Mouse (Mus musculus) ovary, adult 18-20 months (tissue): ENCODE results near the gene Adamts7.

Source experiments
- DNase-seq: peaks from one replicate; pipeline ENCODE4 v3.0.0; 2022; ENCODE audit warnings: low spot score, mixed read lengths

Adamts7 gene

GRCm38 (mm10) chr9:90198531-90199449 is 35.9 kb downstream of the Adamts7 start:
- peak; percentile 29 for DNase-seq

DNA sequence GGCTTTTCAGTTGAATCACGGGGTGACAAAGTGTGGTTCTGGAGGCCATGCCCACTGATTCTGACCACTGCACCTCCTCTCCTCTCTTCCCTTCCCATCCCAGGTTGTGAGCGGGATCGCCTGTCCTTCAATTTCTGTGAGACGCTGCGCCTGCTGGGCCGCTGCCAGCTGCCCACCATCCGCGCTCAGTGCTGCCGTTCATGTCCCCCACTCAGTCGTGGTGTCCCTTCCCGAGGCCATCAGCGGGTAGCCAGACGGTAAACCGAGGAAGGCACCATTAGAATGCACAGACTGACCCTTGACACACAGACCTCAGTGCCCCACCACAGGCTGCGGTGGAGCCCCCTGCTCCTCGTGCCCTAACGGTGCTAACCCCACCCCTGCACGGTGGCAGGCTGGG is 36.7 kb downstream of the Adamts7 start:
- no peak for DNase-seq

DNA sequence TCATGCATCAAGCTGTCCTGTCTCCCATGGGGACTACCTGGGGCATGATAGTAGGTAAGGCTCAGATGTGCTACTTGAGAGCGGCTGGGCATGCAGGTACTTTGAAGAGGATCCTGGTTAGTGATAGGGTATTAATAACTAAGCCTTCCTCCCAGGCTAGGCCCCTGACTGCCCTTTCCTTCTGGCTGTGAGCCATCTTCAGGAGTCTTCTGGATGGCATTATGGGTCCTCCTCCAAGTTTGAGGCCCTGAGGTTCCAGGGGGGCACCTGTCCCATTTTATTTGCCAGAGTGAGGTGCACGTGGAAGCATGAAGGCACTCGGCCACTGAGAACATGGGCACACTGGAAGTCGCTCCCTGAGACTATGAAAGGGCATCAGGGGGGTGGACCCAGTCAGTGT is 37.6 kb downstream of the Adamts7 start:
- DNase-seq: no peak

DNA sequence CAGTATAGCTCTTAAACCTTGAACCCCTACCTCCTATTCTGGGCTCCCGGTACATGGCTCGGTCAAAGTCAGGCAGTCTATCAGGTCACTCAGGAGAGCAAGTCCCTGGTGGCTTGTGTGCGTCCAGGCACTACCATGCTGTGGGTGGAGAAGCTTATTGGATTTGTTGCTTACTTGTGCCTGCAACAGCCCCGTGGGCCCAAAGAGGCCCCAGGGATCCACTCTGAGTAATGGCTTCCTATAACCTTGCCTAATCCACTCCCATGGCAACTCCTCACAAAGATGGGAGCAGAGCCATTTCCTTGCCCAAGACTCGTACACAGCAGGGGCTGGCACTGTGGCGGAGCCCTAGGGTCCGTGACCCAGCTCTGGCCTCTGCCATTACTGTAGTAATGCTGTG is 38.2 kb downstream of the Adamts7 start:
- no peak for DNase-seq

DNA sequence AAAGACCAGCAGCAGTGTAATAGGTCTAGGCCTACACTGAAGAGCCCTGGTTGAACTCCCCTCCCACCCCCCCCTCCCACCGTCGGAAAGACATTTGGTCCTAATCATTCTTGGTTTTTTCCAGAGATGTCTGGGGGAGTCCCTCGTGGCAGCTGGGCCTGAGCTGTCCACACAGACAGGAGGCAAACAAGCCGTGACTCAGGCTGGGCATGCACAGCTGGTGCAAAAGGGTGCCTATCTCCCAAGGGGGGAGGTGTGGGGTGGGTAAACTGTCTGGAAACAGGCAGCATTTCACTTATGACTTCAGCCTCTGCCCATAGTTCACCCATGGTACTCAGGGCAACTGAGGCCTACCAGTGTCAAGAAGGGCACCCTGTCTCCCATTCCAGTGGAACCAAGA is 38.7 kb downstream of the Adamts7 start:
- no peak for DNase-seq

DNA sequence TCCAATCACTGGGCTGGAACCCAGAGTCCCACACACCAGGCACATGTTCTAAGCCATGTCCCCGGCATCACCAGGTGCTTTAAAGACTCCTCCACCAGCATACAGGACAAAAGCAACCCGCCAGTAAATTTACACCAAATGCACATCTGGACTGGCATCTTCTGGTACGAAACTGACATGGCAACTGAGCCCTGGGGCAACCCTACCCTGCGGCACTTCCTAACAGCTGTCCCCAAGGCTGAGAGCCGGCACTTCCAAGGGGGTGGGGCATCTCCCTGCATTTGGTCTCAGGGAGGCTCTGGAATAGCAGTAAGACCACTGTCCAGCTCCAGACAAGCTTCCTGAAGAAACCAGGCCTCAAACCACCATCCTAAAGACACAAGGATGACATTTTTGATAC is 40.4 kb downstream of the Adamts7 start:
- no peak for DNase-seq

- no peak for DNase-seq
Observed at GRCm38 (mm10) chr9:90204396-90204915, 41.6 kb downstream of the Adamts7 start.

DNA sequence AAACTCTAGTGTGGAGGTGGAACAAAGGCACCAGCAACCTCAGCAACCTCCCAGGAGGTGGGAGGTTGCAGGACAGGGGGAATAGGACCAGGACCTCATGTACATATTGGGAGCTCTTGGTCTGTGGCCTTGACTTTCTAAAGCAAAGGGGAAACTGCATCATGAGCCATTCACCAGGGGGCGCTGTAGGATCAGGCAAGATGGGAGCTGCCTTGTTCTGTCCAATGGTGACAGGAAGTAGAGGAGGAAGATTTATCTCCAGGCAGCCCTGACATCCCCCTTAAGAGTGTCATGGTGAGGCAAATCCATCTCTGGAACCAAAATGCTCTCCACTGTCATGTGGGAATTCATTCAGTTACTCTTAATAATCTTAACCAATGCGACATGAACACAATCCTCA is 43.6 kb downstream of the Adamts7 start:
- peak; percentile 31 for DNase-seq

GRCm38 (mm10) chr9:90207808-90208207 is 44.9 kb downstream of the Adamts7 start:
- DNase-seq: no peak

- no peak for DNase-seq
Observed at GRCm38 (mm10) chr9:90208655-90209054, 45.8 kb downstream of the Adamts7 start.

GRCm38 (mm10) chr9:90213127-90213526 is 50.3 kb downstream of the Adamts7 start:
- no peak for DNase-seq

GRCm38 (mm10) chr9:90216259-90217001 is 53.6 kb downstream of the Adamts7 start:
- no peak for DNase-seq

GRCm38 (mm10) chr9:90217501-90217900 is 54.6 kb downstream of the Adamts7 start:
- DNase-seq: no peak

GRCm38 (mm10) chr9:90222275-90222674 is 59.4 kb downstream of the Adamts7 start:
- DNase-seq: no peak

DNA sequence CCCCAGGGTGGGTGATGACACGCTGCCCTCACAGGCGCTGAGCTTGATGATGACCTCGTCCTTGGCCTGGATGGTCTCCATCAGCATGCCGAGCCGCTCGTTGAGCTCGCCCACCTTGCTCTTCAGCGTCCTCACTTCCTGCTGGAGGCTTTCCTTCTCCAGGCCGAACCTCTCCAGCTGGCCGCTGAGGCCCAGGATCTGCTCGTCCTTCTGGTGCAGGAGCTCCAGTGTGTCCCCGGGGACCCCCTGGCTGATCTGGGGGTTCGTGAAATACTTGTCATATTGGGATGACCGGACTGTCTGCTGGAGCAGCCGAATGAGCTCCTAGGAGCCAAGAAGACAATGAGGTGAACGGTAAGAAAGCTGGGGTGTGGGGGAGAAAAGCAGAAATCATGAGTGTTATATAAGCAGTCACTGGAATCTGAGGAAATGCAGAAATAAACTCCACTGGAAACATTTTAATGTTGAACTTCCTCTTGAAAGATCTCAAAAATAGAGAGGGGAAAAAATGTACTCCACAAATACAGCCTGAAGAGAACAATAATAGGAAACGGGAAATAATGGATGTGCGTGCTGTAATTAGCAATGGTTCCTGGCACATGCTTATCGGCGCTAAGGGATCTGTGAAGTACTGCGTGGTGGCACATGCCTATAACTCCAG is 63.3 kb downstream of the Adamts7 start:
- no peak for DNase-seq

- no peak for DNase-seq
Observed at GRCm38 (mm10) chr9:90226742-90227096, 63.9 kb downstream of the Adamts7 start.

DNA sequence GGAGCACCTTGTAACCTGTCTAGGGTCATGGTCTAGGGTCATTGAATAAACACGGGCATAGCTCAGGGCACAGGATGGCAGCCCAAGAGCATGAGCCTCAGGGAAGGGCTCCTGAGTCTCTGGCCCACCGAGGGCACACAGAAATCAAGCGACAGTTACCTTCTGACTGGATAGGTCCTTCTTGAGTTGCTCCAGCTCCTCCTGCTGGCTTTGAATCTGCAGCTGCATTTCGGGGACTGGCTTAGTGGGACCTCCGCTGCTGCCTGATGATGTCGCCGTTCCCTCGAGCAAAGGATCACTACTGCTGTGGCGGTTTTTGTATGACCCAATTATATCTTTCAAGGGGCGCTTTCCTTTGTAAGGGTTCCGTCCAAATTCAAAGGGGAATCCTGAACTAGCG is 64.3 kb downstream of the Adamts7 start:
- DNase-seq: no peak

GRCm38 (mm10) chr9:90232781-90233690 is 70.2 kb downstream of the Adamts7 start:
- DNase-seq: no peak

DNA sequence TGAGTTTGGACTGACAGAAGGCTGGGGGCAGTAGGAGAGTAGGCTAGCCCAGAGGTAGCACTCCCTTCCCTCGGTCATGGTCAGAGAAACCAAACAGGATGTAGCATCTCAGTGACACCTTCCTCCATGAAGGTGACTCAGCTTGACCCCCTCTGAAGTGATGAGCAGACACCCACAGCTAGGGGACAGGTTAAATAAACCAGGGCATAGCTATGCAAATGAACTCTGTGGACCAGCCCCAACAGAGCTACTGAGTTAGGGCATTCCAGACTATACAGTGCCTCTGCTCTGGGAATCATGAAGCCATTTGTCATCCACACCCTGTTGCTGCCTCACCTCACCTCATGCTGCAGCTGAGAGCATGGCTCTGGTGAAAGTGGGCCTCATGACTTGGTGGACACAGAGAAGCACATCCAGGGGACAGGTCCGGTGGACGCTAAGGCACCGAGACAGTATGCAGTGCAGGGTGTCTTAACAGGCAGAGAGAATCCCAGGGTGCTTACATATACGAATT is 71.1 kb downstream of the Adamts7 start:
- no peak for DNase-seq

DNA sequence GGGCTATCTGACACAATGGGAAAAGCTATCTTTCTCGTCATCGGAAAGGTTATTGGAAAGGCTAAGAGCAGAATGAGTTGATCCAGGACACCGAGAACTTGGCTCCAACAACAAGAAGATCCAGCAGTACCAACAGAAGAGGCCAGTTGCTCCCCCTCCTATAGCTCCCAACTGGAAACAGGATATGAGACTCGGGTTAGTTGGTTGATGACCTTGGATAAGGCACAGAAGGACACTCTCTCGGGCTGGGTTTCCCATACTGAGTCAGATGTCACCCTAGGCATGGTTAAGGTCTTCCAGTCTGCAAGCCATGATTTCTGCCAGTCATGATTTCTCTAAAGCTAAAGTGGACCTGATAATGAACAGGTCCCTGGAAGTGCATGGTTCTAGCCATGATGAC is 71.9 kb downstream of the Adamts7 start:
- no peak for DNase-seq

- DNase-seq: no peak
Observed at GRCm38 (mm10) chr9:90235258-90235882, 72.5 kb downstream of the Adamts7 start.
